In genomic region chr17:28475593-28476325, GRCm38 (mm10) we compare ENCODE assay signal across 16 mouse cellular contexts. TPM values are rescaled to one million over a fixed set of nuclear protein-coding genes. Genes with fewer than 3 reads are reported as not detected.
A peak's percentile ranks its signal among the peaks of the same experiment; 100 is the strongest.
DNase-seq lines count a peak whose midpoint lies in the region; ATAC-seq and TF ChIP-seq lines count a peak whose summit lies in the region.
"Had no signal": no experiment of that assay in that cellular context is flagged by ENCODE, and none has a peak within 500 bp of the region (broad histone marks: within the 10 kb centered on the region; RNA-seq: fewer than 3 reads in every experiment).

No protein-coding gene starts in this region.

- no peak overlapping the region for H3K9ac ChIP-seq in heart, embryonic 12.5 days
- no peak overlapping the region for H3K9ac ChIP-seq in forebrain, embryonic 12.5 days
- H3K9ac ChIP-seq: embryonic facial prominence, embryonic 13.5 days; limb, embryonic 12.5 days; midbrain, embryonic 15.5 days had no signal

- H3K27ac ChIP-seq in heart, embryonic 12.5 days (ENCODE audit: poor library complexity, severe bottlenecking), result no peak overlapping the region
- no peak overlapping the region for H3K27ac ChIP-seq in forebrain, embryonic 12.5 days
- H3K27ac ChIP-seq: embryonic facial prominence, embryonic 13.5 days; limb, embryonic 12.5 days; macrophage; midbrain, embryonic 15.5 days had no signal

- no peaks in the 10 kb centered on the region for H3K9me3 ChIP-seq in heart, embryonic 12.5 days (replicated peaks)
- H3K9me3 ChIP-seq in forebrain, embryonic 12.5 days, result no peaks in the 10 kb centered on the region
- H3K9me3 ChIP-seq: embryonic facial prominence, embryonic 13.5 days; limb, embryonic 12.5 days; midbrain, embryonic 15.5 days had no signal

- no peaks in the 10 kb centered on the region for H3K27me3 ChIP-seq in heart, embryonic 12.5 days (replicated peaks)
- no peaks in the 10 kb centered on the region for H3K27me3 ChIP-seq in forebrain, embryonic 12.5 days
- H3K27me3 ChIP-seq: embryonic facial prominence, embryonic 13.5 days; limb, embryonic 12.5 days; midbrain, embryonic 15.5 days had no signal

- no peak overlapping the region for H3K4me3 ChIP-seq in heart, embryonic 12.5 days
- H3K4me3 ChIP-seq in lung, adult 2 months (replicated peaks; ENCODE audit: extremely low read depth, low read depth, low read length), result no peak overlapping the region
- H3K4me3 ChIP-seq in forebrain, embryonic 12.5 days (replicated peaks), result no peak overlapping the region
- H3K4me3 ChIP-seq: embryonic facial prominence, embryonic 13.5 days; limb, embryonic 12.5 days; midbrain, embryonic 15.5 days had no signal

- peak; percentile 21; the same call in 1 of the 2 replicates for TF ChIP-seq CTCF in lung, adult 2 months (IDR thresholded peaks at IDR 0.05; ENCODE audit: insufficient read depth, low read length)

- peak; percentile 83 for DNase-seq in heart, adult 11 months
- no peak for DNase-seq in lung, adult 2 months
- DNase-seq in lung, postnatal 36 days, result no peak
- DNase-seq in R1 (ENCODE audit: low read depth, low spot score), result peak; percentile 66
- DNase-seq in thymus, postnatal 25 days, result peak; percentile 55
- DNase-seq in cerebellum, postnatal 36 days, result no peak
- DNase-seq: cerebellum, postnatal 10 days; kidney, adult 8-10 months had no signal

- WGBS in heart, embryonic 12.5 days, result 70% methylated on average over 3 of the region's 3 CpGs
- 85% methylated on average over 3 of the region's 3 CpGs for WGBS in lung, adult 2 months
- 89% methylated on average over 3 of the region's 3 CpGs for WGBS in forebrain, embryonic 12.5 days

- ATAC-seq in heart, embryonic 12.5 days (ENCODE audit: insufficient number of reproducible peaks, low FRiP score), result no peak
- ATAC-seq in forebrain, embryonic 12.5 days (ENCODE audit: low FRiP score), result no peak
- ATAC-seq: forebrain, embryonic 14.5 days; midbrain, embryonic 15.5 days had no signal

- H3K4me2 ChIP-seq in heart, embryonic 12.5 days, result no peak overlapping the region
- H3K4me2 ChIP-seq in forebrain, embryonic 12.5 days, result no peak overlapping the region
- H3K4me2 ChIP-seq: embryonic facial prominence, embryonic 13.5 days; limb, embryonic 12.5 days; midbrain, embryonic 15.5 days had no signal

- peaks cover 15% of the 10 kb centered on the region for H3K4me1 ChIP-seq in heart, embryonic 12.5 days (replicated peaks)
- H3K4me1 ChIP-seq in lung, adult 2 months (ENCODE audit: control insufficient read depth, insufficient read depth, low read length), result peaks cover 5% of the 10 kb centered on the region; the same call in 1 of the 2 replicates
- H3K4me1 ChIP-seq in forebrain, embryonic 12.5 days, result peaks cover 11% of the 10 kb centered on the region
- H3K4me1 ChIP-seq: midbrain, embryonic 15.5 days had no signal

- no peaks in the 10 kb centered on the region for H3K36me3 ChIP-seq in heart, embryonic 12.5 days
- H3K36me3 ChIP-seq in forebrain, embryonic 12.5 days (replicated peaks), result 0 out of 2 replicates have a peak, but pooled peaks cover 6% of the 10 kb centered on the region
- H3K36me3 ChIP-seq: embryonic facial prominence, embryonic 13.5 days; limb, embryonic 12.5 days; midbrain, embryonic 15.5 days had no signal

- no peak for TF ChIP-seq POLR2A in lung, adult 2 months (IDR thresholded peaks at IDR 0.05; ENCODE audit: borderline replicate concordance, extremely low read depth, low read depth, low read length)

RNA-seq across cellular contexts. Expression of gene Fkbp5, which starts 41.6 kb away (rescaled TPM):
- 15.8 and 16.0 TPM in 2 replicates for polyA plus RNA-seq in heart, embryonic 12.5 days (2016; fragmentation: Nextera tagmentation; extraction: Ambion mirVana)
- 8.8 and 14.8 TPM in 2 replicates for polyA plus RNA-seq in lung, adult 2 months (2012; rRNA removed)
- 34.9 and 37.4 TPM in 2 replicates for polyA plus RNA-seq in forebrain, embryonic 12.5 days (2016; fragmentation: Nextera tagmentation; extraction: Ambion mirVana)

RNA-seq across cellular contexts. Expression of gene Armc12, which starts 54.8 kb away (rescaled TPM):
- polyA plus RNA-seq in heart, embryonic 12.5 days (2016; fragmentation: Nextera tagmentation; extraction: Ambion mirVana), result not detected in 2 replicates
- not detected in 2 replicates for polyA plus RNA-seq in lung, adult 2 months (2012; rRNA removed)
- not detected in 2 replicates for polyA plus RNA-seq in forebrain, embryonic 12.5 days (2016; fragmentation: Nextera tagmentation; extraction: Ambion mirVana)
- polyA plus RNA-seq: embryonic facial prominence, embryonic 13.5 days; forebrain, embryonic 14.5 days; hindbrain, embryonic 11.5 days; limb, embryonic 12.5 days; macrophage; midbrain, embryonic 15.5 days had no signal

Comparison
In these comparisons a context has a peak if more than half of its experiments do, and no peak if none do; other contexts are left out.
1. DNase-seq: peak in heart, adult 11 months (single experiment), R1 (single experiment) and thymus, postnatal 25 days (single experiment); none in lung, adult 2 months (single experiment), lung, postnatal 36 days (single experiment) and cerebellum, postnatal 36 days (0 of 2).